Mouse (Mus musculus): ENCODE results near the gene Wdfy3. TPM values are rescaled to one million over a fixed set of nuclear protein-coding genes. Genes with fewer than 3 reads are reported as not detected.

Wdfy3 gene
- polyA plus RNA-seq, 1 experiment from 2014 or later, result 15.1 TPM

DNA sequence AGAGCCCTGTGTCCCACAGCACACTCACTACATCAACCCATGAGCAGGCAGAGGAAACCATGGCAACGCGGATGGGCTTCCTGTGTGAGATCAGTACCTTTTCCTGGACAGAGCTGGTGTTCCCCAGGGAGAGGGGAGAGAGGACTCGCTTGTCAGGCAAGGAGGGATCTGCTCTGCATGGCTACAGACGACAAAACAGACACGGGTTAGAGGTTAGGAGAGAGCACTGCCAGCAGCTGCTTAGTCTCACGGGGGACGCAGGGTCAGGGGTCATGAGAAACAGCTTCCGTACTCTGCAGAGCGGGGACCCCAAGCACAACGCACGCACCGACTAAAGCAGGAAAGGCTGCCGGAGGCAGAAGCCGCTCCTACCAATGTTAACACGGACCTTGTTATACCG is 133.8 kb downstream of the Wdfy3 start:
- peak; percentile 84 for DNase-seq (ENCODE audit: low spot score)

DNA sequence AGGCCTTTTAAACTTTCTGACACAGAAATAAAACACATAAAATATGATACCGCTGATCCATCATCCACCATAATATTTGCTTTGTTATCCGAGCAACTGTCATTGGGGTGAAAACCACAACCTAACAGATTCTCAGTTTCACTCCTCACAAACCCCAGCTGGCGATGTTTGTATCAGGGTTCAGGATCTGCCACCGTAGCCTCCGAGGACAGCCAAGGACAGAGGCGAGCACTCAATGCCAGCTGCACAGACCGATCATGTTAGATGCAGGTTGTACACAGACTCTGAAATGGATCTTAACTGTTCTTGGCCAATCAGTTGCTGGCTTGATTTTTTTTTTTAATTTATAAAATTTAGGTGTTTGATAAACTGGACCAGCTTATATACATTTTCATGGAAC is 135.1 kb downstream of the Wdfy3 start:
- no peak for TF ChIP-seq CTCF (IDR thresholded peaks at IDR 0.05; ENCODE audit: low read depth)
- Histone ChIP-seq H3K4me3 (replicated peaks; ENCODE audit: low read depth, low read length) (no peak overlapping the region), H3K9me3 (replicated peaks; ENCODE audit: low read length) (no peaks in the 10 kb centered on the region), H3K4me2 (ENCODE audit: low read length) (no peak overlapping the region), H3K9ac (ENCODE audit: low read depth, low read length) (no peak overlapping the region), H3K27ac (no peak overlapping the region), H3K4me1 (replicated peaks; ENCODE audit: insufficient read depth, low read length) (0 out of 2 replicates have a peak, but pooled peaks cover 7% of the 10 kb centered on the region), H3K27me3 (ENCODE audit: insufficient read depth, low read length) (no peaks in the 10 kb centered on the region), H3K36me3 (ENCODE audit: insufficient read depth, low read length) (peaks cover 37% of the 10 kb centered on the region)
- 44% methylated on average over 7 of the region's 7 CpGs for WGBS
- ATAC-seq (replicated peaks; ENCODE audit: low FRiP score, low read depth) (no peak), DNase-seq (ENCODE audit: low spot score) (peak; percentile 52)

More for the DNA sequence above, 133.8 kb downstream of the Wdfy3 start:
- Histone ChIP-seq H3K27ac (peak overlapping the region; percentile 36; the same call in 1 of the 2 replicates), H3K4me2 (ENCODE audit: low read length) (0 out of 2 replicates have a peak overlapping the region, but pooled peaks have one; percentile 10), H3K27me3 (ENCODE audit: insufficient read depth, low read length) (no peaks in the 10 kb centered on the region), H3K9ac (ENCODE audit: low read depth, low read length) (no peak overlapping the region), H3K9me3 (replicated peaks; ENCODE audit: low read length) (no peaks in the 10 kb centered on the region), H3K4me3 (replicated peaks; ENCODE audit: low read depth, low read length) (no peak overlapping the region), H3K4me1 (replicated peaks; ENCODE audit: insufficient read depth, low read length) (0 out of 2 replicates have a peak, but pooled peaks cover 7% of the 10 kb centered on the region), H3K36me3 (ENCODE audit: insufficient read depth, low read length) (peaks cover 34% of the 10 kb centered on the region)
- no peak for TF ChIP-seq CTCF (IDR thresholded peaks at IDR 0.05; ENCODE audit: low read depth)
- WGBS, result 15% methylated on average over 16 of the region's 16 CpGs
- ATAC-seq (replicated peaks; ENCODE audit: low FRiP score, low read depth), result peak; percentile 77

DNA sequence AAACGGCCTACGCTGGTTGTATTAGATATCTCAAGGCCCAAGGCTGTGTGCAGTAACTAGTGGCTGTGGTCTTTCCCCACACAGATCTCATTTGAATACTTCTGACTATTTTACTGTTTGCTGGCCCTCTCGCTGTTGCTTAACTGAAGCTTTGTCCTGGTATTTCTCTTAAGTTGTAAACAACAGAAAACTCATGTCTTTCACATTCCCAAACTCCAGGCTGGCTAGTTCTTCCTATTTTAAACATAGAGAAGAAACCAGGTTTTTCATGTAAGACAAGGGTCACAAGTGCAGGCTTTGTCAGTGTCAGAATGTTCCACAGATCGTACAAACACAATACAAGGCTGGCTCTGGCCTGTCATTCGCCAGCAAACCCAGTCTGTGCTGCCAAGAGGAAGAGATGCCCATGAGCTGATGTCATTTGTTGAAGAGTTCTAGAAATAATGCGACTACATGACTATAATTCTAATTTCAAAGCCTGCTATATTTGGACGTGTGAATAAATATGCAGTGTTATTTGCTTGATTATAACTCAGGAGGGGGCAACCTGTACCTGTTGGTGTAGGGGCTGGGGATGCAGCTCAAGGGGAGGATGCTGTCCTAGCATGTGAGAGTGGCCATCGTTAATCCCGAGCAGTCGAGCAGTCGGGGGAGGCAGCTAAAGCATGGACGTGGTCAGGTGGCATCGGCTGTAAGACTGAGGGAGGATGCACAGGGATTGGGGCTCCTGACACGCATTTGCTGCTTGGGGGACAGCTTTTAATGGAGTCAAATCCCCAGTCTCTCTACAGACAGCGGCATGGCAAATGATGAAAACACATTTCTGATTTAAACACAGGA is 136.5 kb downstream of the Wdfy3 start:
- Histone ChIP-seq H3K4me3 (replicated peaks; ENCODE audit: low read depth, low read length) (no peak overlapping the region), H3K27me3 (ENCODE audit: insufficient read depth, low read length) (no peaks in the 10 kb centered on the region), H3K4me2 (ENCODE audit: low read length) (no peak overlapping the region), H3K4me1 (replicated peaks; ENCODE audit: insufficient read depth, low read length) (0 out of 2 replicates have a peak, but pooled peaks cover 7% of the 10 kb centered on the region), H3K36me3 (ENCODE audit: insufficient read depth, low read length) (peaks cover 44% of the 10 kb centered on the region), H3K27ac (no peak overlapping the region; the same call in 1 of the 2 replicates), H3K9me3 (replicated peaks; ENCODE audit: low read length) (no peaks in the 10 kb centered on the region), H3K9ac (ENCODE audit: low read depth, low read length) (no peak overlapping the region)
- WGBS, result 60% methylated on average over 15 of the region's 15 CpGs
- no peak for TF ChIP-seq CTCF (IDR thresholded peaks at IDR 0.05; ENCODE audit: low read depth)
- DNase-seq (ENCODE audit: low spot score), result no peak
- no peak for ATAC-seq (replicated peaks; ENCODE audit: low FRiP score, low read depth)

DNA sequence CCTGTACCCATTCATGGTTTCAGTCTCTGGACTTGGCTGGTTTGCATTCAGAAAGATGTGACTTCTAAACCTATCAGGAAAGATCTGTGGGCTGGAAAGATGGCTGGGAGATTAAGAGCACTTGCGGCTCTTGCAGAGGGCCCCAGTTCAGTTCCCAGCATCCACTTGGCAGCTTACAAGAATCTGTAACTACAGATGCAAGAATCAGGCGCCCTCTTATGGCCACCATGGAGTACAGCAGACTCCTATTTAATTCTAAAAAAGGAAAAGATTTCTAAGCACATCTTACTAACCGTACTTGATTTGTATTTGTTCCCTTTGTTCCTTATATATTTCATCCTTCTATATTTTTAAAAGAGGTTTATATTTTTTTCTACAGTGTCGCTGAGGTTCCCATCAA is 137.7 kb downstream of the Wdfy3 start:
- Histone ChIP-seq H3K36me3 (ENCODE audit: insufficient read depth, low read length) (peaks cover 39% of the 10 kb centered on the region), H3K27me3 (ENCODE audit: insufficient read depth, low read length) (no peaks in the 10 kb centered on the region), H3K4me2 (ENCODE audit: low read length) (no peak overlapping the region), H3K9ac (ENCODE audit: low read depth, low read length) (no peak overlapping the region), H3K4me1 (replicated peaks; ENCODE audit: insufficient read depth, low read length) (0 out of 2 replicates have a peak, but pooled peaks cover 7% of the 10 kb centered on the region), H3K4me3 (replicated peaks; ENCODE audit: low read depth, low read length) (no peak overlapping the region), H3K9me3 (replicated peaks; ENCODE audit: low read length) (no peaks in the 10 kb centered on the region), H3K27ac (no peak overlapping the region)
- WGBS, result 76% methylated on average over 4 of the region's 4 CpGs
- ATAC-seq (replicated peaks; ENCODE audit: low FRiP score, low read depth), result no peak
- TF ChIP-seq CTCF (IDR thresholded peaks at IDR 0.05; ENCODE audit: low read depth), result peak; percentile 47
- no peak for DNase-seq (ENCODE audit: low spot score)

DNA sequence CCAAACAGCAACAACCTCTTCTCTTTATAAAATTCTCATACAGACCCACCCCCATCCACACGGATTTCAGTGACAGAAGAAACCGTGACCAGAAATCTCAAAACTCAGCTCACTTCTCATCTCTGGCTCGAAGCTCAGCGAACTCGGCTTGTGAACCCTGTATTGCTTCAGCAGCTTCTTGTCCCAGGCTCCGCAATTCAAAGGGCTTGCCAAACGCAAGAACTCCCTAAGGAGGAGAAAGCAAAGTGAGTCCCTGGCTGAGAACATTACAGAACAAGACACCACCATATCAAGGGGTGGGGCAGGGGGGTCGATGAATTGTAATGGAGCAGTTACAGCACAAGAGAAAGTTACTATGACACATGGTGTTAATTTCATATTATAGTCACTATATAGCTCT is 143.4 kb downstream of the Wdfy3 start:
- H3K4me3 ChIP-seq (replicated peaks; ENCODE audit: low read depth, low read length), result no peak overlapping the region
- WGBS, result 91% methylated on average over 8 of the region's 8 CpGs
- no peak overlapping the region for H3K4me2 ChIP-seq (ENCODE audit: low read length)
- H3K36me3 ChIP-seq (ENCODE audit: insufficient read depth, low read length), result peaks cover 50% of the 10 kb centered on the region
- no peaks in the 10 kb centered on the region for H3K4me1 ChIP-seq (replicated peaks; ENCODE audit: insufficient read depth, low read length)
- no peak overlapping the region for H3K9ac ChIP-seq (ENCODE audit: low read depth, low read length)
- TF ChIP-seq CTCF (IDR thresholded peaks at IDR 0.05; ENCODE audit: low read depth), result no peak
- H3K27me3 ChIP-seq (ENCODE audit: insufficient read depth, low read length), result no peaks in the 10 kb centered on the region
- DNase-seq (ENCODE audit: low spot score) (no peak), ATAC-seq (replicated peaks; ENCODE audit: low FRiP score, low read depth) (no peak)
- H3K9me3 ChIP-seq (replicated peaks; ENCODE audit: low read length), result no peaks in the 10 kb centered on the region
- H3K27ac ChIP-seq, result no peak overlapping the region

DNA sequence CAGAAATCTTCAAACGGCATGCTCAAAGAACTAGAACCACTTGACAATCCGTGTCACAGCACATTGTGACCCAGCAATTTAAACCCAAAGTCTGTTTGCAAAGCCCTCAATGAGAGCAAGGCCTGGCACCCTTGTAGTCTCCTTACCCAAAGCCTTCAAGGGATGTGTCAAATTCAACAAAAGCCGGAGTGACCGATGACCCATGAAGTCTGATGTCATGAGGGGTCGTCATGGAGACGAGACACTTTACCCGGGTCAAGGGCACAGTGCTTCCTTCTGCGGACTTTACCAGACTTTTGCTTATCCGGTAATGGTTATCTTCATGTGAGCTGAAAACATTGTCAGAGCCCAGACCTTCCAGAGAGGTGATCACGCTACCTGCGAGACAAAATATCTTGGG is 146.0 kb downstream of the Wdfy3 start:
- no peak overlapping the region for H3K4me3 ChIP-seq (replicated peaks; ENCODE audit: low read depth, low read length)
- H3K27ac ChIP-seq, result no peak overlapping the region
- WGBS, result 59% methylated on average over 11 of the region's 11 CpGs
- DNase-seq (ENCODE audit: low spot score) (no peak), ATAC-seq (replicated peaks; ENCODE audit: low FRiP score, low read depth) (no peak)
- H3K9me3 ChIP-seq (replicated peaks; ENCODE audit: low read length), result no peaks in the 10 kb centered on the region
- H3K9ac ChIP-seq (ENCODE audit: low read depth, low read length), result no peak overlapping the region
- H3K27me3 ChIP-seq (ENCODE audit: insufficient read depth, low read length), result no peaks in the 10 kb centered on the region
- no peak for TF ChIP-seq CTCF (IDR thresholded peaks at IDR 0.05; ENCODE audit: low read depth)
- H3K4me2 ChIP-seq (ENCODE audit: low read length), result no peak overlapping the region
- H3K4me1 ChIP-seq (replicated peaks; ENCODE audit: insufficient read depth, low read length), result no peaks in the 10 kb centered on the region
- H3K36me3 ChIP-seq (ENCODE audit: insufficient read depth, low read length), result peaks cover 46% of the 10 kb centered on the region

All from kidney, postnatal 0 days (tissue).